Mouse (Mus musculus): ENCODE data around the gene Gm30191. TPM values are rescaled to one million over a fixed set of nuclear protein-coding genes. Genes with fewer than 3 reads are reported as not detected.

Gm30191 gene
- polyA plus RNA-seq (2015; fragmentation: Nextera tagmentation; extraction: Ambion mirVana), result not detected in 2 replicates

DNA sequence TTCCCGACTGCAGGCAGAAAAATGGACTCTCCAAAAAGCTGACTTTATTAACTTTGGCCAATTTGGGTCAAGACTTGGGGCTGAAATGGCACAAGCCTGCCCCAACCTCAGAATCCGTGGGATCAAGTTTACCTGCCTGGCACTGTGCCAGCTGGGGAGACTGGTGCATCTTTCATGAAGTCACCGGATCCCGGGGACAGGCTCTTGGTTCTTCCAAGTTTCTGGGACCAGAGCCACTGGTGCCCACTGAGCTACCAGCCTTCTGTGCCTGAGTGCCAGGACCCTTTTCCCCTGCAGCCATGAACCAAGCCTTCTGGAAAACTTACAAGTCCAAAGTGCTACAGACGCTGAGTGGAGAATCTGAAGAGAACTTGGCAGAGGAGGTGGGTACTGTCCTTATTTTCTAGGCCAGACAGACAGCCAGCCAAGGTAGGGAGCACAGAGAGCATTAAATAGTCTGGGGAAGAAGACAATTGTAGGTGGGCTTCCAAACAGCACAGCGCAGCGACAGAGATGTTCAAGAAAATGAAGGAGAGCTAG is at the start of gene Gm30191:
Gene Gm30191 (plus strand): TSS at position 217 of the 540 bp plus-strand sequence.

DNA sequence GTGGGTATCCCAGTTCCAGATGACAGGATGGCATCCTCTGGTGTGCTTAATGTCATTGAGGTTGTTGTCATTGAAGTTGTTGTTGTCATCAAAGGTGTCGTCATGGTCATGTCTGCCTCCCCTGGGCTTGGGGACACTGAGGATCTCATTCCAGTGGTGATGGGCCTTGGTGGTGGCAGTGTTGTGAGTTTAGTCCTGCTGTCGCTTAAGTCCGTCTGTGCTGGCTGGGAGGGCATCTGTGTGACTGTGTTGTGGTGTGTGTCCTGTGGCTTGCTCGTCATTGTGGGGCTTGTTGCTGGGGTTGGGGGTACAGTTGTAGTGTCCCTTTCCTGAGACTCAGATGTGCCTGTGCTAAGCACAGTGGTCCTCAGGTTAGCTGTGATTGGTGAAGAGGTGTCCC is 43.8 kb upstream of the Gm30191 start, which contains the start of gene Gm7534:
Gene Gm7534 (minus strand): TSS at position 101 of the 400 bp plus-strand sequence.

DNA sequence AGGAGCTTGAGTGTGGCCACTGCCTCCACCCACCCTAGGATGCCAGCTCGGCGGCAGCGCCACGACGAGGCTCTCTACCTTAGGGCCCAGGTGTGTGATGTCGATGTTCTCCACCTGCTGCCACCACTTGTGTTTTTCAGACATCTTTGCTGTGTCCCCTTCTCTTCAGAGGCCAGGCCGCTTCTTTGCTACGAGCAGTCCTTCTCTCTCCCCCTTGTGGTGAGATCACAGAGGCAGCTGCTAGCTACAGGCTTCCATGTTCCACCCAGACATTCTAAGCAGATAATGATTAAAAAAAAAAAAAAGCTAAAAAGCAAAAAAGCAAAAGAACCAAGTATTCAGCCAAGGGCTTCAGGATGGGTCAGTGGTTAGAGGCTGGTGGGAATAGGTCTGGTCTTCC is 19.5 kb upstream of the Gm30191 start, which contains the start of gene Catsper4:
Gene Catsper4 (minus strand): TSS at position 190 of the 400 bp plus-strand sequence.

DNA sequence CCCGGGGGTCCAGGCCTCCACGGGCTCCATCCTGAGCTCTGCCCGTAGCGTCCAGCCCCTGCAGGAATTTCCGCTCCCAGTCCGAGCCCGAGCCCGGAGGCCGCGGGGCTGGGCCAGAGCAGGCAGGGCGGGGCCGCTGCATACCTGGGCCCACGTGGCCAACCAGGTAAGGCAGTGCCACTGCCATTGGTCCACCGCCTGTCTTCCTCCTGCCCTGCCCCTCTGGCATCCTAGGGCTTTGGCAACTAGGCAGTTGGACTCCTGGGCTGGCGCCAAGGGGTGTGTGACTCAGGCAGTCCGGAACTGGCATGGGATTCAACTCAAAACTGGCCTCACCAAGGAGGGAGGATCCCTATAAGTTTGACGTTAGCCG is 8.5 kb upstream of the Gm30191 start, which contains the start of gene Cnksr1:
Gene Cnksr1 (minus strand): TSS at position 121 of the 373 bp plus-strand sequence.

DNA sequence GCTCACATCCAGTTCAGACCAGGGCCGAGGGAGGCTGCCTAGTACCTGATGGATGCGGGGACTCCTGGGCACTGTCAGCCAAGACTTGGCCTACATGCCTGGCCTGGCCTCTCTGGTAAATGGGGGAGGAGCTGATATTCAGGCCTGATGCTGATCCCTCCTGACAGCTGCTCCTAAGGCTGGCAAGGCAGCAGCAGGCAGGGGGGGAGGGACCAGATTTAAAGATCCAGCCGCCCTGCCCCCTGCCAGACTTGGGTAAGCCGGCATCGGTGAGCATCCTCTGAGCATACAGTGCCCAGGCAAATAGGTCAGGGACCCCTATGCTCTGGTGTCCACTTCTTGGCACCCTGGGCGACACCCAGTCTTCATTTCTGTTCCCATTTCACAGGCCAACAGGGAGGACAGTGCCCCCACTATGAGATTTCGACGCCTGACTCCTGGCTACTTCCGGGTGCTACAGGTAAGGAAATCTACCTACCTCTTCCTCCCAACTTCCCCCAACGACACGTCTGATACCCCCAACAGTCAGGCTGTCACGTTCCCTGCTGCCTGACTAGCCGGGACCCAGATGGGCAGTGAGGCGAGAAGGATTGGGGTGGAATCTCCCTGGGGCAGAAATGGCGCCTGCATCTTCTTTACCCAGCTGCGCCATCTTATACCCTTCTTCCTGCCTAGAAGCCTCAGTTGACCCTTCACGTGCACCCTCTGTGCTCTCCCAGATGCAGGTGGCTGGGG is 3.1 kb upstream of the Gm30191 start, which contains the start of gene E130218I03Rik:
Gene E130218I03Rik (plus strand): TSS at position 147 of the 735 bp plus-strand sequence.

DNA sequence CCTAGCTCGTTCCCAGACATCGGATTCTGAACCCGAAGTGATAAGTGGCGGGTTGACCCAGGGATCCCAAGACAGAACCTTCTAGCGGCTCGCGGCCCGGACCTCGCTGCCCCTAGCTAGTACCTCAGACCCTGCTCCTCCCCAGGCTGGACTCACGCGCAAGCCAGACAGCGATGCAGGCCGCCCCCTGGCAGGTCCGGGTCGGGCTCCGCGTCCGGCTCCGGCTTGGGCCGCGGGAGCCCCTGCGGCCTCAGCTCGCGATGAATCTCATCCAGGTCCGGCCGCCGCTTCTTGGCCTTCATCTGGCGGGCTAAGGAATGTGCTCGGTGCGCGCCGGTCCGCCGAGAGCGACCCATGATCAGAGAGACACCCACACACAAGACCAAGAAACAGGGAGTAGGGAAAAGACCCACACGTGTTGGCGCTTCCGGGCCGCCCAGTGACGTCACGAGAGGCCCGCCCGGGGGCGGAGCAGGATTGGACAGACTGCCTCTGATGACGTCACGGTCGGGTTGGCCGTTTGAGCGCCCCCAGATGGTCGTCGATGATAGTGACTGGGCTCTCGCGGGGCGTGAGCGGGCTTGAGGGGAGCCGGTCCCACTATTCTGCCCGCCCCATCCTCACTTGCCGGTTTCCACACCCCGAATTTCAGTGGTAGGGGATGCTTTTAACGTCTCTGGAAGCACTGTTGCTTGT is 1.4 kb upstream of the Gm30191 start, which contains the start of gene Zfp593:
Gene Zfp593 (minus strand): TSS at position 445 of the 696 bp plus-strand sequence.

DNA sequence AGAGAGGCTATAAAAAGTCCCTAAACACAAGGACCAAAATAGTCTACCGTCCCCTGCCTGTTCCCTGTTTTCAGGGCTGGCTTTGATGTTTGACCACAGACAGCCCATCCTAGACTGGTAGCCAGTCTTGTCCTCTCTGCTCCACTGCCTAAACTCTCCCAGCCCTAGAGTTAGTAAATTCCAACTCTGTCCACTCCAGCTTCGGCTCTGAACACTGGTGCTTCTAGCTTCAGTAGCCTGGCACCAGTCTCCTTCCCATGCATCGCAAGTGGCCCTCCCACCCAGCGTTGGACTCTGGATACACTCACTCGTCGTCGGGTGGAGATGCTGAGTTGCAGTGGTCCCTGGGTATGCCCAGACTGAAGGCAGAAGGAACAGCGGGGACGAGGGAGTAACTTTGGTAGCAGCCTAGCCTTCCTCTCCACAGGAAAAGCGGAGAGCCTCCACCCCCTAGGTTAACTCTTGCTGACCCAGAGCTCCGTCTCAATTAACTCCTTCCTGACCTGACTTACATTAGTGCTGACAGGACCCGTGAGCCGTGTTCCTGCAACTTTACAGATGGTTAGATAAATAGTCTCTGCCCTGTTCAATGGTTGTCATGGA is 7.1 kb downstream of the Gm30191 start, which contains the start of gene Grrp1:
Gene Grrp1 (minus strand): TSS at position 385 of the 603 bp plus-strand sequence.

DNA sequence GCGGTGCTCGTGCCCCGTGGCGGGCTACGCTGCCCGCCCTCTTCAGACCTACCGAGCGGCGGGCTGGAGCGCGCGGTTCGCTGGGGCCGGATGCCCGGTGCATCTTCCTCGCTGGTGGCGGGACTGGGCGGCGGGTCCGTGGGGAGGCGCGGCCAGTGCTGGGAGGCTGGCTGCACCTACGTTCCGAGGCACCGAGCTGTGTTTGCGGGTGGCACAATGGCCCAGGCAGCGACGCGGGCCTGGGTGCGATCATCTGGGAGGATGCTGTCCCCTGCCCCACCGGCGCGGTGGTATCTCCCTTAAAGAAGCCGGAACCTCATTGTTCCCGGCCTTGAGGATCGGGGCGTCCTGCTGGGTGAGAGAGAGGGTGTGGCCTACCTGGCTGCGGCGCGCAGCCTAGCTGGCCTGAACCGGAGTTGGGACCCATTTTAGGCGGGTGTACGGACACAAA is 40.9 kb downstream of the Gm30191 start, which contains the start of gene Pdik1l:
Gene Pdik1l (minus strand): TSS at position 321 of the 451 bp plus-strand sequence.

Other genes with a start within 250 kb of the Gm30191 start
- 17.5 and 18.5 TPM in 2 replicates for gene Dhdds, start 246.0 kb upstream of the Gm30191 start, polyA plus RNA-seq (2015; fragmentation: Nextera tagmentation; extraction: Ambion mirVana)
- 1.3 and 2.2 TPM in 2 replicates for gene Lin28a, start 228.1 kb upstream of the Gm30191 start, polyA plus RNA-seq (2015; fragmentation: Nextera tagmentation; extraction: Ambion mirVana)
- 0.08 and 0.15 TPM in 2 replicates for gene Zfp683, start 193.1 kb upstream of the Gm30191 start, polyA plus RNA-seq (2015; fragmentation: Nextera tagmentation; extraction: Ambion mirVana)
- 1.9 TPM in 2 replicates for gene Crybg2, start 186.1 kb upstream of the Gm30191 start, polyA plus RNA-seq (2015; fragmentation: Nextera tagmentation; extraction: Ambion mirVana)
- gene Cd52, start 151.9 kb upstream of the Gm30191 start, polyA plus RNA-seq (2015; fragmentation: Nextera tagmentation; extraction: Ambion mirVana), result 274 and 378 TPM in 2 replicates
- 3.3 and 4.5 TPM in 2 replicates for gene Ubxn11, start 144.4 kb upstream of the Gm30191 start, polyA plus RNA-seq (2015; fragmentation: Nextera tagmentation; extraction: Ambion mirVana)
- 386 and 481 TPM in 2 replicates for gene Sh3bgrl3, start 118.1 kb upstream of the Gm30191 start, polyA plus RNA-seq (2015; fragmentation: Nextera tagmentation; extraction: Ambion mirVana)
- 113 and 118 TPM in 2 replicates for gene Cep85, start 59.8 kb upstream of the Gm30191 start, polyA plus RNA-seq (2015; fragmentation: Nextera tagmentation; extraction: Ambion mirVana)
- not detected in 2 replicates for gene Gm7534, start 43.9 kb upstream of the Gm30191 start, polyA plus RNA-seq (2015; fragmentation: Nextera tagmentation; extraction: Ambion mirVana)
- not detected in 2 replicates for gene Catsper4, start 19.6 kb upstream of the Gm30191 start, polyA plus RNA-seq (2015; fragmentation: Nextera tagmentation; extraction: Ambion mirVana)
- 0.16 TPM in 2 replicates for gene Cnksr1, start 8.5 kb upstream of the Gm30191 start, polyA plus RNA-seq (2015; fragmentation: Nextera tagmentation; extraction: Ambion mirVana)
- gene E130218I03Rik, start 3.3 kb upstream of the Gm30191 start, polyA plus RNA-seq (2015; fragmentation: Nextera tagmentation; extraction: Ambion mirVana), result 0.17 and 0.51 TPM in 2 replicates
- gene Zfp593, start 1.3 kb upstream of the Gm30191 start, polyA plus RNA-seq (2015; fragmentation: Nextera tagmentation; extraction: Ambion mirVana), result 12.5 and 13.6 TPM in 2 replicates
- gene Grrp1, start 7.2 kb downstream of the Gm30191 start, polyA plus RNA-seq (2015; fragmentation: Nextera tagmentation; extraction: Ambion mirVana), result 8.5 and 9.0 TPM in 2 replicates
- gene Pdik1l, start 41.0 kb downstream of the Gm30191 start, polyA plus RNA-seq (2015; fragmentation: Nextera tagmentation; extraction: Ambion mirVana), result 14.1 and 15.3 TPM in 2 replicates
- 0.41 and 0.76 TPM in 2 replicates for gene Trim63, start 68.2 kb downstream of the Gm30191 start, polyA plus RNA-seq (2015; fragmentation: Nextera tagmentation; extraction: Ambion mirVana)
- gene Slc30a2, start 96.2 kb downstream of the Gm30191 start, polyA plus RNA-seq (2015; fragmentation: Nextera tagmentation; extraction: Ambion mirVana), result 0.57 and 0.70 TPM in 2 replicates
- 0.38 and 0.48 TPM in 2 replicates for gene Extl1, start 136.9 kb downstream of the Gm30191 start, polyA plus RNA-seq (2015; fragmentation: Nextera tagmentation; extraction: Ambion mirVana)
- 4.3 and 6.0 TPM in 2 replicates for gene Pafah2, start 149.4 kb downstream of the Gm30191 start, polyA plus RNA-seq (2015; fragmentation: Nextera tagmentation; extraction: Ambion mirVana)
- gene Stmn1, start 221.4 kb downstream of the Gm30191 start, polyA plus RNA-seq (2015; fragmentation: Nextera tagmentation; extraction: Ambion mirVana), result 682 and 691 TPM in 2 replicates
- 5.9 and 7.2 TPM in 2 replicates for gene Paqr7, start 249.8 kb downstream of the Gm30191 start, polyA plus RNA-seq (2015; fragmentation: Nextera tagmentation; extraction: Ambion mirVana)